Mouse (Mus musculus): ENCODE results near the gene Smarcb1. TPM values are rescaled to one million over a fixed set of nuclear protein-coding genes. Genes with fewer than 3 reads are reported as not detected.

Smarcb1 gene
- polyA plus RNA-seq, 1 experiment, result 34.1 TPM

DNA sequence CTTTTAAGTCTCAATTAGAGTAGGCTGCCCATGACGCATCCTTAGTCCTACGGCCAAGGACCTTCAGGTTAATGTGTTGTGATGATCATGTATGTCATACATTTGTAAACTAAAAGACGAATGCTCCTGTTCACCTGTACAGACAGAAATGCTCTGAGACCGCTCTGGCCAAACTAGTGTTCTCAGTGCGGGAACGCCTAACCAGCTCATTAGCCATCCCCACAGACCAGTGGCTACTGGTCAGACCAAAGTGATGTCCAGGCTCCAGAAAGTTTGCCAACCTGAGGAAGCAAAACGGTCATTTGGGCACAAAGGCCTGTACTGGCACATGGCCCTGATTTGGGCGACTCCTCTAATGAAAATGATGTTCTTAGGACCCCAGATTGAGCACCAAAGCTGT is 36.7 kb downstream of the Smarcb1 start:
- Histone ChIP-seq H3K4me3 (ENCODE audit: low read depth, low read length) (no peak overlapping the region), H3K27me3 (ENCODE audit: control insufficient read depth, insufficient read depth, low read length) (no peaks in the 10 kb centered on the region), H3K27ac (ENCODE audit: insufficient read depth, low read depth, low read length) (no peak overlapping the region), H3K36me3 (ENCODE audit: control insufficient read depth, insufficient read depth, low read length) (no peaks in the 10 kb centered on the region), H3K4me1 (ENCODE audit: control insufficient read depth, insufficient read depth, insufficient read length, low read length) (peaks cover 7% of the 10 kb centered on the region)
- 94% methylated on average over 8 of the region's 8 CpGs for WGBS
- no peak for TF ChIP-seq CTCF (IDR thresholded peaks at IDR 0.05; ENCODE audit: extremely low read depth, insufficient read length, insufficient replicate concordance, low read depth, low read length)
- TF ChIP-seq POLR2A (IDR thresholded peaks at IDR 0.05; ENCODE audit: low read depth, low read length), result no peak

DNA sequence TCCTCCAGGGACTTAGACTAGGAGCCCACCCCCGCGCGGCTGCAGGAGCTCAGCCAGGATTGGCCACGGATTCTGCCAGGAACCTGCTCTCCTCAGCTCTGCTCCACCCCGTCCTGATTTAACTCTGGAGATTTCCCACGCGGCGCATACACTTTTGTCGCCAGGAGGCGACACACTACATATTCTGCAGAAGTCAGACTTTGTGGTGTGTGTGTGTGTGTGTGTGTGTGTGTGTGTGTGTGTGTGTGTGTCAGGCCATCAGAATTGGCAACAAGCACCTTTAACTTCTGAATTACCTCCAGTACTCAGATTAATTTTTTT is 38.2 kb downstream of the Smarcb1 start:
- H3K4me3 ChIP-seq (ENCODE audit: low read depth, low read length), result peak overlapping the region; percentile 32; the same call in 1 of the 2 replicates
- peaks cover 7% of the 10 kb centered on the region for H3K4me1 ChIP-seq (ENCODE audit: control insufficient read depth, insufficient read depth, insufficient read length, low read length)
- TF ChIP-seq CTCF (IDR thresholded peaks at IDR 0.05; ENCODE audit: extremely low read depth, insufficient read length, insufficient replicate concordance, low read depth, low read length) (peak; percentile 53; the same call in 1 of the 2 replicates), POLR2A (IDR thresholded peaks at IDR 0.05; ENCODE audit: low read depth, low read length) (no peak)
- no peaks in the 10 kb centered on the region for H3K36me3 ChIP-seq (ENCODE audit: control insufficient read depth, insufficient read depth, low read length)
- WGBS, result 1% methylated on average over 10 of the region's 10 CpGs
- no peaks in the 10 kb centered on the region for H3K27me3 ChIP-seq (ENCODE audit: control insufficient read depth, insufficient read depth, low read length)
- no peak overlapping the region for H3K27ac ChIP-seq (ENCODE audit: insufficient read depth, low read depth, low read length)

DNA sequence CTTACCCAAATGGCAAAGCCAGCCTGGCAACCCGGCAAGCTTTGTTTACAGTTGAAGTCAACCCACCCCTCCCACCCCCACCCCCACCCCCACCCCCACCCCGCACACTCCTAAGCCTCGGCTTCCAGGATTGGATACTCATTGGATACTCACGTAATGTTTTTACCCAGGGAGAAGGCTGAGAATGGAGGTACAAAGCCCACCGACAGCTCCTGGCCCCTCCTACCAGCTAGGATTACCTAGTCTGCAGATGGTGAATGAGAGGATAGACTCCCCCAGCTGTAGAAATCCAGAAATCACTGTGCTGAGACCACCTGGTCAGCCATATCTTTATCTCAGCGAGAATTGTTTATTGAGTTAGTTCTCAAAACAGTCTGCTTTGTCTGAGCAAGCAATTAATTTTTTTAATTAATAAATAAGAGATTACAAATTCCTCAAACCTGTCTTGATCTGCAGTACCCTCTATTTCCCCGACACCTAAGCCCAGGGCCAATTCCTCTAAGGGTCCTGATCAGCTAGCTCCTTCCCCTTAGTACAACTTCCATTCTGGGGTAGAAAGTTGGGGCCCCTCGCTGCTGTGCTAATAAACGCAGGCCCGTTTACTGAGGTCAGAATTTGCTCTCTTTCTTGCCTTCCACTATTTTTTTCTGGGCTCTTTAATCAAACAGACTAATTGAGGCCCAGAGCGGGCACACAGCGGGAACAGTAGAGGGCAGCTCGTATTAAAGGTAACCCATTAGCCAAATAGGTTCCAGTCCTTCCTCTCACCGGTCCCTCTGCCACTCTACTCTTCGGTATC is 38.8 kb downstream of the Smarcb1 start:
- 19% methylated on average over 15 of the region's 15 CpGs for WGBS
- no peaks in the 10 kb centered on the region for H3K36me3 ChIP-seq (ENCODE audit: control insufficient read depth, insufficient read depth, low read length)
- peaks cover 7% of the 10 kb centered on the region for H3K4me1 ChIP-seq (ENCODE audit: control insufficient read depth, insufficient read depth, insufficient read length, low read length)
- H3K27ac ChIP-seq (ENCODE audit: insufficient read depth, low read depth, low read length), result no peak overlapping the region
- H3K4me3 ChIP-seq (ENCODE audit: low read depth, low read length), result peak overlapping the region; percentile 32; the same call in 1 of the 2 replicates
- TF ChIP-seq POLR2A (IDR thresholded peaks at IDR 0.05; ENCODE audit: low read depth, low read length) (no peak), CTCF (IDR thresholded peaks at IDR 0.05; ENCODE audit: extremely low read depth, insufficient read length, insufficient replicate concordance, low read depth, low read length) (no peak)
- no peaks in the 10 kb centered on the region for H3K27me3 ChIP-seq (ENCODE audit: control insufficient read depth, insufficient read depth, low read length)

GRCm38 (mm10) chr10:75881578-75882432 is 39.6 kb downstream of the Smarcb1 start:
- H3K4me1 ChIP-seq (ENCODE audit: control insufficient read depth, insufficient read depth, insufficient read length, low read length), result peaks cover 7% of the 10 kb centered on the region
- TF ChIP-seq CTCF (IDR thresholded peaks at IDR 0.05; ENCODE audit: extremely low read depth, insufficient read length, insufficient replicate concordance, low read depth, low read length) (no peak), POLR2A (IDR thresholded peaks at IDR 0.05; ENCODE audit: low read depth, low read length) (no peak)
- no peaks in the 10 kb centered on the region for H3K36me3 ChIP-seq (ENCODE audit: control insufficient read depth, insufficient read depth, low read length)
- H3K27me3 ChIP-seq (ENCODE audit: control insufficient read depth, insufficient read depth, low read length), result no peaks in the 10 kb centered on the region
- H3K27ac ChIP-seq (ENCODE audit: insufficient read depth, low read depth, low read length), result no peak overlapping the region
- WGBS, result 20% methylated on average over 20 of the region's 20 CpGs
- H3K4me3 ChIP-seq (ENCODE audit: low read depth, low read length), result peak overlapping the region; percentile 30; the same call in 1 of the 2 replicates

DNA sequence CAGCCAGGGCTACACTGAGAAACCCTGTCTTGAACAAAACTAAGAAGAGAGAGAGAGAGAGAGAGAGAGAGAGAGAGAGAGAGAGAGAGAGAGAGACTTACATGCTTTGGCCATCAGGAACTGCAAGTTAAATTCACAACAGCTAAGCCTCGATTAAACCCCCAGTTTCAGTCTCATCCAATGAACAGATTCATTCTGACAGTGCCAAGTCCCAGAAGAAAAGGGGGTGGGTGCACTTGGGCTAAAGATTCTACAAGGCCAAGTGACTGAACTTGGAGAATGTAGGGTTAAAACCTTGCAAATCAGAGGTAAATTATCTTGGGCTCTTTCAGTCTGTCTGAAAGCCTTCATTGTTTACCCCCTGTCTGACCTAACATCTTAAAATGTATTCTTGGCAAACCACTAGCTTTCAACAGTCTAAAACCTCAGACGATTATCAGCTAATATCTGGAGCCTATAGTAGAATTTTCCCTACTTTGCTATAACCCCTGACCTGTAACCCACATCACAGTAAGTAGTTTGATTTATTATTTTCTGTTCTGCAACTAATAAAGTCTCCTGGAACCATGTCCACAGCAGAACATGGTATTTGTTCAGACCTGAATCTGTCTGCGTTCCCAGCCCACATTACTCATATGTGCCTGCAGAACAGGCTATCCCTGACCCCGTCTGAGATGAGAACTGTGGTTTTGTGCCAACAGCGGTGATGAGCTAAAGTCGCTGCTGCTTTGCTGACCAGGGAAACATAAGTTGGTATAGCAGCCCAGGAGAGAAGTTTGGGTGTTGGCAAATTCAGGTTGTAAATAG is 40.4 kb downstream of the Smarcb1 start:
- no peak overlapping the region for H3K4me3 ChIP-seq (ENCODE audit: low read depth, low read length)
- WGBS, result 29% methylated on average over 6 of the region's 6 CpGs
- no peak for TF ChIP-seq POLR2A (IDR thresholded peaks at IDR 0.05; ENCODE audit: low read depth, low read length)
- TF ChIP-seq CTCF (IDR thresholded peaks at IDR 0.05; ENCODE audit: extremely low read depth, insufficient read length, insufficient replicate concordance, low read depth, low read length), result no peak
- H3K4me1 ChIP-seq (ENCODE audit: control insufficient read depth, insufficient read depth, insufficient read length, low read length), result peaks cover 7% of the 10 kb centered on the region
- no peaks in the 10 kb centered on the region for H3K27me3 ChIP-seq (ENCODE audit: control insufficient read depth, insufficient read depth, low read length)
- H3K36me3 ChIP-seq (ENCODE audit: control insufficient read depth, insufficient read depth, low read length), result no peaks in the 10 kb centered on the region
- H3K27ac ChIP-seq (ENCODE audit: insufficient read depth, low read depth, low read length), result no peak overlapping the region

DNA sequence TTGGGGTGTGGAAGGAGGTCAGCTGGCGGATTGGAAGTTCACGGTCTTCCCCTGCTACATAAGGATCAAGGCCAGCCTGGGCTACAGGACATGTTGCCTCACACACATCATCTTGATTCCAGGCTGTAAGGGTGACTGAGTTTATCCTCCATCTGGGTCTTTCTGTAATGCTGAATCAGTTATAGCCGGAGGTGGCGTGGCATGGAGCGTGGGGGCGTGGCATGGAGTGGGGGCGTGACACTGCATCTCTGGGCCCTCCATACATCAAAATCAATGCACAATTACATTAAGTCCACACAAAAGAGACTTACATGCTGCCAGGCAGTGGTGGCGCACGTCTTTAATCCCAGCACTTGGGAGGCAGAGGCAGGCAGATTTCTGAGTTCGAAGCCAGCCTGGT is 41.1 kb downstream of the Smarcb1 start:
- WGBS, result 93% methylated on average over 10 of the region's 10 CpGs
- Histone ChIP-seq H3K36me3 (ENCODE audit: control insufficient read depth, insufficient read depth, low read length) (no peaks in the 10 kb centered on the region), H3K4me3 (ENCODE audit: low read depth, low read length) (no peak overlapping the region), H3K27me3 (ENCODE audit: control insufficient read depth, insufficient read depth, low read length) (no peaks in the 10 kb centered on the region), H3K27ac (ENCODE audit: insufficient read depth, low read depth, low read length) (no peak overlapping the region), H3K4me1 (ENCODE audit: control insufficient read depth, insufficient read depth, insufficient read length, low read length) (peaks cover 7% of the 10 kb centered on the region)
- TF ChIP-seq CTCF (IDR thresholded peaks at IDR 0.05; ENCODE audit: extremely low read depth, insufficient read length, insufficient replicate concordance, low read depth, low read length) (no peak), POLR2A (IDR thresholded peaks at IDR 0.05; ENCODE audit: low read depth, low read length) (no peak)

All from small intestine, adult 2 months (tissue).